Mouse (Mus musculus) bone marrow, adult 2 months (tissue): Measurements from ENCODE around the gene Ppef1.

Experiments
- CTCF ChIP-seq: fragments of 200-500 bp; IDR thresholded peaks from 2 replicates; pipeline ENCODE4 v1.5.1; 2011; ENCODE audit warnings: low read length, control low read depth; ENCODE audit not compliant: control insufficient read depth, insufficient read depth
- POLR2A ChIP-seq: fragments of 200-500 bp; IDR thresholded peaks from 2 replicates; pipeline ENCODE4 v1.6.1; 2011; ENCODE audit warnings: low read depth, mild to moderate bottlenecking, control low read depth, low read length, borderline replicate concordance; ENCODE audit not compliant: control insufficient read depth

GRCm38 (mm10) chrX:160598055-160598454 is 137.5 kb downstream of the Ppef1 start:
- no peak for TF ChIP-seq CTCF
- TF ChIP-seq POLR2A = no peak
